Mouse (Mus musculus) heart, embryonic 11.5 days (tissue): ENCODE measurements around the gene Ell2. TPM values are rescaled to one million over a fixed set of nuclear protein-coding genes. Genes with fewer than 3 reads are reported as not detected.

Experiments used
- ATAC-seq: fragments of 200-750 bp; cut with Nextera tagmentation; replicated peaks from 2 replicates; pipeline ENCODE4 v1.8.0; 2017; ENCODE audit warnings: moderate library complexity; ENCODE audit not compliant: insufficient number of reproducible peaks, low FRiP score, low TSS enrichment
- H3K27ac ChIP-seq: fragments of 300-500 bp; sonication (generic); 2 replicates; pipeline ENCODE4 v1.5.1; 2014; ENCODE audit warnings: mild to moderate bottlenecking, low read depth, low read length
- H3K27me3 ChIP-seq: fragments of 300-500 bp; sonication (generic); 2 replicates; pipeline ENCODE4 v1.6.1; 2014; ENCODE audit warnings: mild to moderate bottlenecking, low read length, mixed read lengths; ENCODE audit not compliant: control insufficient read depth, insufficient read depth
- H3K36me3 ChIP-seq: fragments of 300-500 bp; sonication (generic); 2 replicates; pipeline ENCODE4 v1.6.1; 2014; ENCODE audit warnings: mild to moderate bottlenecking, low read length, moderate library complexity, mixed read lengths; ENCODE audit not compliant: control insufficient read depth, insufficient read depth
- H3K4me1 ChIP-seq: fragments of 300-500 bp; sonication (generic); 2 replicates; pipeline ENCODE4 v1.6.1; 2014; ENCODE audit warnings: low read length; ENCODE audit not compliant: control insufficient read depth, insufficient read depth
- H3K4me2 ChIP-seq: fragments of 300-500 bp; sonication (generic); 2 replicates; pipeline ENCODE4 v1.6.1; 2014; ENCODE audit warnings: mild to moderate bottlenecking, moderate library complexity
- H3K4me3 ChIP-seq: fragments of 300-500 bp; sonication (generic); 2 replicates; pipeline ENCODE4 v1.5.1; 2014; ENCODE audit warnings: low read depth, low read length
- H3K9ac ChIP-seq: fragments of 300-500 bp; sonication (generic); 2 replicates; pipeline ENCODE4 v1.6.1; 2014; ENCODE audit warnings: mild to moderate bottlenecking, low read depth, low read length, moderate library complexity
- H3K9me3 ChIP-seq: fragments of 300-500 bp; sonication (generic); replicated peaks from 2 replicates; pipeline ENCODE4 v1.6.1; 2016; ENCODE audit warnings: low read length; ENCODE audit not compliant: control insufficient read depth
- WGBS: fragments of 180-500 bp; shearing (Covaris S2); extraction: QIAGEN DNeasy Blood & Tissue Kit; methylation state at CpG from one replicate; pipeline ENCODE4 v1.1.7; 2014; ENCODE audit not compliant: insufficient replicate concordance; 5-methylcytosine and 5-hydroxymethylcytosine counted together
- polyA plus RNA-seq: library from polyadenylated mRNA; unstranded; fragments of >200 nt; fragmentation: Nextera tagmentation; extraction: Ambion mirVana; gene quantifications from 2 replicates; pipeline ENCODE4 v1.2.1, GENCODE M21; 2014

Gene Ell2
- polyA plus RNA-seq, 1 experiment from 2014 or later = 10.4 TPM

DNA sequence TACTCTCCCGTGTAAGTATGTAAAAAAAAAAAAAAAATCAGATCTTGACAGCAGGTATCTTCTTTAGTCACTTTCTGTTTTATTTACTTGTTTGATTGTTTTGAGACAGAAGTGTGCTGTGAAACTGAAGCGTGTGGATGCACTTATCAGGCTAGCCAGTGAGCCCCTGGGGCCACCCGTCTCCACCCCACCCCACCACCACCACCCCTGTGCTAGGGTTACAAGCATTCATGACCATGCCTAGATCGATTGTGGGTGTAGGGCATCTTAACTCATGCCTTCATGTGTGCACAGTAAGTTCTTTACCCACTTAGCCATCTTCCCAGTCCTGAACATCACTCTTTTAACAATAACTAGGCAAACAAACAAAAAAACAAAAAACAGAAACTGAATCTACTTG lies 13.1 kb downstream of the Ell2 start:
- 54% methylated on average over 4 of the region's 4 CpGs for WGBS
- Histone ChIP-seq H3K4me3 (no peak overlapping the region), H3K9me3 (no peaks in the 10 kb centered on the region), H3K4me1 (no peaks in the 10 kb centered on the region), H3K36me3 (no peaks in the 10 kb centered on the region), H3K27me3 (no peaks in the 10 kb centered on the region), H3K27ac (no peak overlapping the region), H3K9ac (no peak overlapping the region), H3K4me2 (no peak overlapping the region)
- peak; percentile 72 for ATAC-seq

DNA sequence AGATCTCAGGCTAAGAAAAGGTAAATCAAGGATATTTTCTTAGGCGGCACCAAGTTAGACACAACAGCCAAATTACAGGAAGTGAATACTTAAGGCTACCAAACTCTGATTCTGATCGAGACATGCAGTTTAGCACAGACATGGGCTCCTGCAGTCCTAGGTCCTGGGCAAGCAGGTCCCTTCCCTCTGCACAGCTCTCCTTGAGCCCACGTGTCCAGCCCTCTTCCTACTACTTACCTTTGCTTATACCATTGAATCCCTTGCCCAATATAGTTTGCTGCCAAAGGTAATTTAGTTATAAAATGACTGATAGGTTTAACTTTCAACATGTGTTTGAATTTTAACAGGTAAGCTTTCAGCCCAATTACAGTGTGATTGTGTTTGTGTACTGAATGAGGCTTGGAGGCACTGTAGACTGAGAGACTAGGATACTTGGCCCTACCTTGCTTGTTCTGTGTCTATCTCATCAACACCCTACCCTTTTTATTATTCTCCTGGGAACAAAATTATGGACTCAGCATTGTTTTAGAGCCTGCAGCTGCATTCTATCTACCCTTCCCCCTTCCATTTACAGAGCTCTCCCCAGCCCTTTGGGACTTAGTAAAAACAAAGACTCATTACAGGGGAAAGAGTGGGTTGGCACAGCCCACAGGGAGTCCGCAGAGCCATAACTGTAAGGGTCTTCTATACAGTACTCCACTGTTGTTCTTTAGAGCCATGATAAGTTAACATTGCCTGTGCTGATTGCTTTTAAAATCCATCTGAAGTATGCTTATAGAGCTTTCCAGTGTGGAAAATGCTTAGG lies 20.2 kb downstream of the Ell2 start:
- Histone ChIP-seq H3K4me1 (0 out of 2 replicates have a peak, but pooled peaks cover 2% of the 10 kb centered on the region), H3K4me3 (no peak overlapping the region), H3K9ac (no peak overlapping the region), H3K27me3 (no peaks in the 10 kb centered on the region), H3K36me3 (no peaks in the 10 kb centered on the region), H3K9me3 (no peaks in the 10 kb centered on the region), H3K27ac (no peak overlapping the region), H3K4me2 (no peak overlapping the region)
- 61% methylated on average over 4 of the region's 4 CpGs for WGBS
- ATAC-seq = no peak

DNA sequence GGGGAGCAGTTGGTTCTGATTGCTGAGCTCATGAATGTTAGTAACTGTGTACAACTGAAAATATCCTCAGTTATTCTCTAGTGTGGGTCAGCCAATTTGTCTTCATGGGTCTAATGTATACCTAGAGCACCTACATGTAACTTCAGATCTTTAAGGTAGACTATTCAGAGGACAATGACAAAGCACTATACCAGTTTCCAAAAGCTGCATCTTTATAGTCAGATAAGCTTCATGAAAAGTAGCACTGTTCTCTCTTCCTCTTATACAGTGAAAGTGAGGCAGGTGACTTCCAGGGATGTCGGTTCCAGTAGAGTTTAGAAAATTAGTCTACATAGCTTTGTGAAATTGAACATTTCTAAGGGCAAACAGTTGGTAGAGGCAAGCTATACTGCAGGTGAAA lies 21.4 kb downstream of the Ell2 start:
- Histone ChIP-seq H3K36me3 (no peaks in the 10 kb centered on the region), H3K9ac (no peak overlapping the region), H3K27ac (0 out of 2 replicates have a peak overlapping the region, but pooled peaks have one; percentile 35), H3K9me3 (no peaks in the 10 kb centered on the region), H3K4me2 (no peak overlapping the region), H3K27me3 (no peaks in the 10 kb centered on the region), H3K4me1 (0 out of 2 replicates have a peak, but pooled peaks cover 2% of the 10 kb centered on the region), H3K4me3 (no peak overlapping the region)
- no peak for ATAC-seq
- WGBS = 78% methylated on average over 1 of the region's 1 CpGs

- WGBS = 80% methylated on average over 1 of the region's 1 CpGs
- no peak overlapping the region for H3K4me3 ChIP-seq
Observed at GRCm38 (mm10) chr13:75729834-75730233, 23.3 kb downstream of the Ell2 start.

GRCm38 (mm10) chr13:75730717-75731116 lies 24.2 kb downstream of the Ell2 start:
- no peak overlapping the region for H3K27ac ChIP-seq
- no peak for ATAC-seq
- no peak overlapping the region for H3K4me3 ChIP-seq
- H3K4me2 ChIP-seq = no peak overlapping the region
- no peak overlapping the region for H3K9ac ChIP-seq
- no peaks in the 10 kb centered on the region for H3K36me3 ChIP-seq
- H3K27me3 ChIP-seq = no peaks in the 10 kb centered on the region
- no peaks in the 10 kb centered on the region for H3K9me3 ChIP-seq
- H3K4me1 ChIP-seq = 0 out of 2 replicates have a peak, but pooled peaks cover 2% of the 10 kb centered on the region

More at GRCm38 (mm10) chr13:75729834-75730233, 23.3 kb downstream of the Ell2 start:
- Histone ChIP-seq H3K27ac (no peak overlapping the region), H3K4me2 (no peak overlapping the region), H3K4me1 (0 out of 2 replicates have a peak, but pooled peaks cover 2% of the 10 kb centered on the region), H3K9me3 (no peaks in the 10 kb centered on the region), H3K27me3 (no peaks in the 10 kb centered on the region), H3K9ac (no peak overlapping the region), H3K36me3 (no peaks in the 10 kb centered on the region)
- no peak for ATAC-seq

GRCm38 (mm10) chr13:75733594-75734161 lies 27.1 kb downstream of the Ell2 start:
- no peaks in the 10 kb centered on the region for H3K36me3 ChIP-seq
- 19% methylated on average over 3 of the region's 3 CpGs for WGBS
- peak overlapping the region; percentile 59; the same call in 1 of the 2 replicates for H3K27ac ChIP-seq

GRCm38 (mm10) chr13:75734231-75734630 lies 27.7 kb downstream of the Ell2 start:
- 83% methylated on average over 5 of the region's 5 CpGs for WGBS
- H3K4me1 ChIP-seq = peaks cover 8% of the 10 kb centered on the region
- H3K9ac ChIP-seq = no peak overlapping the region
- H3K4me3 ChIP-seq = no peak overlapping the region
- H3K27ac ChIP-seq = peak overlapping the region; percentile 59; the same call in 1 of the 2 replicates
- no peaks in the 10 kb centered on the region for H3K27me3 ChIP-seq
- H3K4me2 ChIP-seq = peak overlapping the region; percentile 14
- no peaks in the 10 kb centered on the region for H3K9me3 ChIP-seq
- ATAC-seq = no peak
- no peaks in the 10 kb centered on the region for H3K36me3 ChIP-seq

More at GRCm38 (mm10) chr13:75733594-75734161, 27.1 kb downstream of the Ell2 start:
- H3K4me2 ChIP-seq = peak overlapping the region; percentile 14; the same call in 1 of the 2 replicates
- no peak overlapping the region for H3K9ac ChIP-seq
- no peak overlapping the region for H3K4me3 ChIP-seq
- H3K9me3 ChIP-seq = no peaks in the 10 kb centered on the region
- no peaks in the 10 kb centered on the region for H3K27me3 ChIP-seq
- peaks cover 4% of the 10 kb centered on the region for H3K4me1 ChIP-seq
- ATAC-seq = peak; percentile 95

- Histone ChIP-seq H3K9ac (no peak overlapping the region), H3K4me3 (no peak overlapping the region), H3K36me3 (no peaks in the 10 kb centered on the region), H3K4me1 (peaks cover 15% of the 10 kb centered on the region), H3K4me2 (no peak overlapping the region), H3K9me3 (no peaks in the 10 kb centered on the region), H3K27me3 (no peaks in the 10 kb centered on the region), H3K27ac (no peak overlapping the region)
- no peak for ATAC-seq
- WGBS = 91% methylated on average over 1 of the region's 1 CpGs
Observed at GRCm38 (mm10) chr13:75735606-75736005, 29.0 kb downstream of the Ell2 start.
